Mouse (Mus musculus) left cerebral cortex, adult 9 months (tissue): ENCODE data around the gene Pla2g7.

Experiments used
- DNase-seq, 2 experiments: peaks; one replicate each; pipeline ENCODE4 v3.0.0; 2022; ENCODE audit warnings: low spot score in 2 of 2

Pla2g7 gene

GRCm38 (mm10) chr17:43645136-43645535 is 77.2 kb downstream of the Pla2g7 start:
- no peak for DNase-seq

GRCm38 (mm10) chr17:43646925-43647324 is 79.0 kb downstream of the Pla2g7 start:
- DNase-seq = no peak

GRCm38 (mm10) chr17:43649641-43650436 is 81.9 kb downstream of the Pla2g7 start:
- no peak for DNase-seq

GRCm38 (mm10) chr17:43651314-43652046 is 83.6 kb downstream of the Pla2g7 start:
- DNase-seq = no peak
